Mouse (Mus musculus): ENCODE measurements around the gene Hdac9.

The Hdac9 gene

GRCm38 (mm10) chr12:34051112-34051511 is 865.8 kb downstream of the Hdac9 start:
- peak; percentile 1 for DNase-seq

DNA sequence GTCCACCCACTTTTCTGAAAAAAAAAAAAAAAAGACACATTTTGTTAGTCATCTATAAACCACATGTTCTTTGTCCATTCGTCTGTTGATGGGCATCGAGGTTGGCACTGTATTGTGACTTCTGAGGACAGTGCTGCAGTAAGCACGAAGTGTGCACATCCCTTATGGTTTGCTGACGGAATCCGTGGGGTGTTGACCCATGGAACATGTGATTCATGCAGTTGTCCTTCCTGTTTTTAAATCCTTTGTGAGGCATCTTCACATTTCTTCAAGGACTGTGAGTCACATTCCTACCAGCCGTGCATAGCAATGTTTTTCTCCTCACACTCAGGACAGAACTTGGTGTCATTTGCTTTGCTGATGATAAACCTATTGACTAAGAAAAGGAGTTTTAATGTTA is 875.9 kb downstream of the Hdac9 start:
- no peak for DNase-seq

DNA sequence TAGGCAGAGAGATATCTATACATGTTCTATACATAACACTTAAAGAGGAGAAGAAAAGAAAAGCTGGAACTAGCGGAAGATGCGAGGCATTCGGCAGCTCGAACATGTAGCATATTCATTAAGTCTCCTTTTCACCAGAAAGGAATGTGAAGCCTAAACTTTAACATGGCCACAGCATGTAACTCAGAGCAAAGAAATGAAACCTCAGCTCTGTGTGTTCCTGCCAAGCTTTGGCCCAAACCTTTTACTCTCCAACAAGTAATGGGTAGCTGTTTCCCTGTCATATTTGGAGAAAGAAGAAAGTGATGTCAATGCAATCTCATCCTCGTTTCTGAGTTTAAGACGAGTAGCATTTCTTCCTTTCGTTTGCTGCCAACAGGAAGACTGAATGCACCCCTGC is 876.8 kb downstream of the Hdac9 start:
- no peak for DNase-seq

GRCm38 (mm10) chr12:34009796-34010195 is 907.1 kb downstream of the Hdac9 start:
- peak; percentile 50 for DNase-seq
